Mouse (Mus musculus) T-helper 1 cell (primary cell): Measurements from ENCODE around the gene Ikbke.

Experiments
- in situ Hi-C: fragments of 300-600 bp; cut with MboI, MseI; formaldehyde crosslinking; loops from one replicate; pipeline ENCODE4 v1.15.1; 2025; ENCODE audit warnings: high pct_unique_total_duplicates

The Ikbke gene

GRCm38 (mm10) chr1:131239576-131240193 lies 39.7 kb downstream of the Ikbke start:
- in situ Hi-C loops, result no loop called here

- in situ Hi-C loops, result no loop called here
Measured at GRCm38 (mm10) chr1:131238931-131239381, 40.5 kb downstream of the Ikbke start.

GRCm38 (mm10) chr1:131236077-131236476 lies 43.3 kb downstream of the Ikbke start:
- in situ Hi-C loops, result no loop called here

- in situ Hi-C loops, result no loop called here
Measured at GRCm38 (mm10) chr1:131233527-131233926, 45.9 kb downstream of the Ikbke start.

GRCm38 (mm10) chr1:131228659-131229058 lies 50.7 kb downstream of the Ikbke start:
- in situ Hi-C loops, result no loop called here

GRCm38 (mm10) chr1:131228225-131228624 lies 51.2 kb downstream of the Ikbke start:
- in situ Hi-C loops, result no loop called here

- in situ Hi-C loops, result no loop called here
Measured at GRCm38 (mm10) chr1:131224848-131225471, 54.4 kb downstream of the Ikbke start.

GRCm38 (mm10) chr1:131223345-131223744 lies 56.1 kb downstream of the Ikbke start:
- in situ Hi-C loops, result no loop called here

GRCm38 (mm10) chr1:131221822-131222590 lies 57.4 kb downstream of the Ikbke start:
- in situ Hi-C loops, result no loop called here

GRCm38 (mm10) chr1:131218933-131219332 lies 60.5 kb downstream of the Ikbke start:
- in situ Hi-C loops, result loop anchor here (5.0 kb wide), 1 partner anchor 38 kb away; no protein-coding TSS in a partner anchor

- in situ Hi-C loops, result no loop called here
Measured at GRCm38 (mm10) chr1:131213361-131213760, 66.0 kb downstream of the Ikbke start.

GRCm38 (mm10) chr1:131212956-131213355 lies 66.5 kb downstream of the Ikbke start:
- in situ Hi-C loops, result no loop called here

GRCm38 (mm10) chr1:131211655-131212054 lies 67.8 kb downstream of the Ikbke start:
- in situ Hi-C loops, result no loop called here

- in situ Hi-C loops, result no loop called here
Measured at GRCm38 (mm10) chr1:131209971-131210426, 69.4 kb downstream of the Ikbke start.

GRCm38 (mm10) chr1:131208800-131209199 lies 70.6 kb downstream of the Ikbke start:
- in situ Hi-C loops, result no loop called here

GRCm38 (mm10) chr1:131208081-131208480 lies 71.3 kb downstream of the Ikbke start:
- in situ Hi-C loops, result no loop called here

- in situ Hi-C loops, result no loop called here
Measured at GRCm38 (mm10) chr1:131207531-131207930, 71.9 kb downstream of the Ikbke start.

- in situ Hi-C loops, result no loop called here
Measured at GRCm38 (mm10) chr1:131206342-131206741, 73.1 kb downstream of the Ikbke start.

GRCm38 (mm10) chr1:131204461-131204860 lies 74.9 kb downstream of the Ikbke start:
- in situ Hi-C loops, result loop anchor here (5.0 kb wide), 1 partner anchor 87 kb away; no protein-coding TSS in a partner anchor
